Mouse (Mus musculus) midbrain, embryonic 12.5 days (tissue): Measurements from ENCODE around the gene Plin3. TPM values are rescaled to one million over a fixed set of nuclear protein-coding genes. Genes with fewer than 3 reads are reported as not detected.
A peak's percentile ranks its signal among the peaks of the same experiment; 100 is the strongest.

Experiments
- ATAC-seq: fragments of 200-750 bp; cut with Nextera tagmentation; 2 replicates; pipeline ENCODE4 v1.8.0; 2017; ENCODE audit warnings: low read depth, moderate TSS enrichment, moderate library complexity; ENCODE audit not compliant: low FRiP score
- H3K27ac ChIP-seq: fragments of 300-500 bp; sonication (generic); replicated peaks from 2 replicates; pipeline ENCODE4 v1.5.1; 2016; ENCODE audit warnings: mild to moderate bottlenecking
- H3K27me3 ChIP-seq: fragments of 300-500 bp; sonication (generic); 2 replicates; pipeline ENCODE4 v1.6.1; 2016; ENCODE audit warnings: mild to moderate bottlenecking
- H3K36me3 ChIP-seq: fragments of 300-500 bp; sonication (generic); 2 replicates; pipeline ENCODE4 v1.6.1; 2016
- H3K4me1 ChIP-seq: fragments of 300-500 bp; sonication (generic); 2 replicates; pipeline ENCODE4 v1.6.1; 2016
- H3K4me2 ChIP-seq: fragments of 300-500 bp; sonication (generic); replicated peaks from 2 replicates; pipeline ENCODE4 v1.6.1; 2016; ENCODE audit warnings: mild to moderate bottlenecking, moderate library complexity
- H3K4me3 ChIP-seq: fragments of 300-500 bp; sonication (generic); 2 replicates; pipeline ENCODE4 v1.5.1; 2016; ENCODE audit warnings: mild to moderate bottlenecking
- H3K9ac ChIP-seq: fragments of 300-500 bp; sonication (generic); replicated peaks from 2 replicates; pipeline ENCODE4 v1.6.1; 2016; ENCODE audit warnings: mild to moderate bottlenecking, moderate library complexity
- H3K9me3 ChIP-seq: fragments of 300-500 bp; sonication (generic); 2 replicates; pipeline ENCODE4 v1.6.1; 2016; ENCODE audit warnings: mild to moderate bottlenecking
- WGBS: fragments of 180-500 bp; shearing (Covaris S2); methylation state at CpG from one replicate; pipeline ENCODE4 v1.1.7; 2016; 5-methylcytosine and 5-hydroxymethylcytosine counted together
- polyA plus RNA-seq: library from polyadenylated mRNA; unstranded; fragments of >200 nt; fragmentation: Nextera tagmentation; extraction: Ambion mirVana; gene quantifications from 2 replicates; pipeline ENCODE4 v1.2.1, GENCODE M21; 2016

Plin3 gene
- polyA plus RNA-seq, 1 experiment from 2014 or later = 29.0 TPM

- Histone ChIP-seq H3K36me3 (peaks cover 30% of the 10 kb centered on the region), H3K4me3 (no peak overlapping the region), H3K27ac (no peak overlapping the region), H3K9ac (no peak overlapping the region), H3K4me1 (peaks cover 27% of the 10 kb centered on the region), H3K4me2 (no peak overlapping the region), H3K9me3 (no peaks in the 10 kb centered on the region), H3K27me3 (no peaks in the 10 kb centered on the region)
- 70% methylated on average over 3 of the region's 3 CpGs for WGBS
- ATAC-seq = no peak
Observed at GRCm38 (mm10) chr17:56324419-56324818, 31.7 kb upstream of the Plin3 start.

GRCm38 (mm10) chr17:56309191-56309945, 16.7 kb upstream of the Plin3 start:
- Histone ChIP-seq H3K9ac (no peak overlapping the region), H3K27me3 (no peaks in the 10 kb centered on the region), H3K4me3 (no peak overlapping the region), H3K27ac (no peak overlapping the region), H3K4me2 (no peak overlapping the region), H3K4me1 (peaks cover 35% of the 10 kb centered on the region), H3K9me3 (no peaks in the 10 kb centered on the region), H3K36me3 (peaks cover 78% of the 10 kb centered on the region)
- 90% methylated on average over 15 of the region's 15 CpGs for WGBS
- ATAC-seq = no peak

DNA sequence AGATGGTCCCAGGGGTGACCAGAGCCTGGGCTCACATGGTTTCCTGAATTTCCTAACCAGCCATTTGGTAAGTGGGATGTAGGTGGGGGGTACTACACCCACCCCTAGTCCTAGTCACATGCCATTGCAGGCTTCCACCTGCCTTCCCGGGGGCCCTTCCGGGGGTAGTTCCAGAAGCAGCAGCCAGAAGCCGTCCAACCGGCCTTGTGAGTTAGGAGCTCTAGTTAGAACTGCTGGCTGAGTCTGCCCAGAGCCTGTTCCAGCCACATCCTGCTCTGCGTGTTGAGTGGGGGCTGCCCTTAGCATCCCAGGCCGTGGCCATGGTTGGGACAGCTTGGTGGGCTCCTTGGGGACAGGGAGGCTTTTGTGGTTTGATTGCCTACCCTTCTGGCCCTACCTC, 15.4 kb upstream of the Plin3 start:
- peaks cover 41% of the 10 kb centered on the region for H3K4me1 ChIP-seq
- no peak overlapping the region for H3K4me3 ChIP-seq
- H3K36me3 ChIP-seq = peaks cover 66% of the 10 kb centered on the region
- H3K27ac ChIP-seq = 0 out of 2 replicates have a peak overlapping the region, but pooled peaks have one; percentile 15
- no peak for ATAC-seq
- H3K27me3 ChIP-seq = no peaks in the 10 kb centered on the region
- WGBS = 87% methylated on average over 6 of the region's 6 CpGs
- no peak overlapping the region for H3K9ac ChIP-seq
- no peaks in the 10 kb centered on the region for H3K9me3 ChIP-seq
- no peak overlapping the region for H3K4me2 ChIP-seq

DNA sequence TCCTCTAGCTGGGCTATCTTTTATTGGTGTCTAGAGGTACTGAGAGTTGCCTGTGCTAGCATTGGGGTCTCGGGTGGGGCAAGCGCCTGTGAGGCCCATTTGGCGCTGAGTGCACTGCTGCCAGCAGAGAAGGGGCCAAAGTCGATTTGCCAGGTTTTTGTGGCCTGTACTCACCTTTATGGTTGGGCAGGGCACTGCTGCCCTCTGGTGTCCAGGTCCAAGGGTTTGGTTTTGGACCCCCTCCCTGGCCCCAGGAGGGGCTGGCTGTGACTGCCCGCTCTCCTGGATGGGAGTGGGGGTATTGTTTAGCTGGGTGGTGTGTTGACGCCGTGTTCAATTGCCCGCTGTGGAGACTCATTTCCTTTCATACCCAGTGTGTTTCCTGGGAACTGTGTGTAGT, 13.2 kb upstream of the Plin3 start:
- H3K36me3 ChIP-seq = peaks cover 45% of the 10 kb centered on the region

GRCm38 (mm10) chr17:56305156-56305555, 12.5 kb upstream of the Plin3 start:
- Histone ChIP-seq H3K9me3 (no peaks in the 10 kb centered on the region), H3K4me1 (peaks cover 49% of the 10 kb centered on the region), H3K4me2 (peak overlapping the region; percentile 93), H3K9ac (peak overlapping the region; percentile 72), H3K27me3 (no peaks in the 10 kb centered on the region), H3K27ac (peak overlapping the region; percentile 54; the same call in 1 of the 2 replicates), H3K36me3 (peaks cover 38% of the 10 kb centered on the region), H3K4me3 (peak overlapping the region; percentile 85)
- WGBS = 26% methylated on average over 9 of the region's 9 CpGs
- no peak for ATAC-seq

More for the DNA sequence above, 13.2 kb upstream of the Plin3 start:
- Histone ChIP-seq H3K27me3 (no peaks in the 10 kb centered on the region), H3K4me2 (peak overlapping the region; percentile 93), H3K4me1 (peaks cover 49% of the 10 kb centered on the region), H3K9me3 (no peaks in the 10 kb centered on the region), H3K4me3 (peak overlapping the region; percentile 85), H3K27ac (0 out of 2 replicates have a peak overlapping the region, but pooled peaks have one; percentile 54), H3K9ac (peak overlapping the region; percentile 72; the same call in 1 of the 2 replicates)
- no peak for ATAC-seq
- WGBS = 69% methylated on average over 8 of the region's 8 CpGs

GRCm38 (mm10) chr17:56304718-56305117, 12.0 kb upstream of the Plin3 start:
- H3K4me3 ChIP-seq = peak overlapping the region; percentile 85
- WGBS = 17% methylated on average over 11 of the region's 11 CpGs
- H3K9me3 ChIP-seq = no peaks in the 10 kb centered on the region
- ATAC-seq = no peak
- H3K27me3 ChIP-seq = no peaks in the 10 kb centered on the region
- H3K4me1 ChIP-seq = peaks cover 49% of the 10 kb centered on the region
- peak overlapping the region; percentile 54 for H3K27ac ChIP-seq
- H3K9ac ChIP-seq = peak overlapping the region; percentile 72
- H3K36me3 ChIP-seq = peaks cover 34% of the 10 kb centered on the region
- H3K4me2 ChIP-seq = peak overlapping the region; percentile 93

- peak; percentile 92 for ATAC-seq
- H3K4me1 ChIP-seq = peaks cover 49% of the 10 kb centered on the region
- H3K27me3 ChIP-seq = no peaks in the 10 kb centered on the region
- peaks cover 27% of the 10 kb centered on the region for H3K36me3 ChIP-seq
- no peaks in the 10 kb centered on the region for H3K9me3 ChIP-seq
- peak overlapping the region; percentile 72 for H3K9ac ChIP-seq
- peak overlapping the region; percentile 65 for H3K27ac ChIP-seq
- under 1% methylated on average over 60 of the region's 68 CpGs for WGBS
- peak overlapping the region; percentile 85 for H3K4me3 ChIP-seq
- H3K4me2 ChIP-seq = peak overlapping the region; percentile 93
Observed at GRCm38 (mm10) chr17:56303847-56304586, 11.3 kb upstream of the Plin3 start.

DNA sequence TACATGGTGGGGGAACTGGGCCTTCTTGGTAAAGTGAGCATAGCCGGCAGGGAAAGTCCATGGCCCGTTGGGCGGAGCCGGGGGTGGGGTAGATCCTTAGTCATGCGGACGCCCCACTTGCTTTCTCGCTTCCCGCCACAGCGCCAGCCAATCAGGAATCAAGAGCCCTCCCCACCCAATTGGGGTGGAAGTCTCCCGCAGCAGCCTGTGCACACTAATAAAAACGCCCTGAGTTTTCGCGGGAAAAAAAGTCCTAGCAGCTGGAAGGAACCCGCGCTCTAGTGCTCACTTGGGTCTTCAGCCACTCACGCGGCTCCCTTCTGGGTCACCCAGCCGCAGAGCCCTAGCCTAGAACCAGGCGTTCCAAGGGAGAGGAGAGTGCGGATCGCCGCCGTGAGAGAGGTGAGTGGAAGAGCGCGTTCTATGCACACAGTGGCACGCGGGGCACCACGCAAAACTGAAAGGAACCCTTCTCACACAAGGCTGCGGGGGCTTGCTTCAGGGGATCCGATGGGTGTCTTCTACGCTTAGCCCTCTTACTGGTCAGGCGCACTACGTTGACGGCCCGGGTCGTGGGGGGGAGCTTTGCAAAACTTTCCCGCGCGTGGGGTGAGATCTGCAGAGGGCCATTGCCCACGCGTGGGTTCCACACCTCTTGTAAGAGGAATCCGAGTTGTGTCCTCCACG, 10.6 kb upstream of the Plin3 start, which contains the start of gene Uhrf1:
TSS of gene Uhrf1 (plus strand) at position 162 of the 687 bp plus-strand sequence.
- peak; percentile 61 for ATAC-seq
- Histone ChIP-seq H3K4me1 (peaks cover 49% of the 10 kb centered on the region), H3K4me3 (peak within 1 kb of the TSS; percentile 85), H3K36me3 (peaks cover 21% of the 10 kb centered on the region), H3K27me3 (no peaks in the 10 kb centered on the region), H3K9ac (peak within 1 kb of the TSS; percentile 72), H3K4me2 (peak within 1 kb of the TSS; percentile 93), H3K27ac (peak within 1 kb of the TSS; percentile 65), H3K9me3 (no peaks in the 10 kb centered on the region)
- WGBS = under 1% methylated on average over 43 of the region's 43 CpGs

GRCm38 (mm10) chr17:56302363-56302996, 9.8 kb upstream of the Plin3 start:
- peak overlapping the region; percentile 72; the same call in 1 of the 2 replicates for H3K9ac ChIP-seq
- H3K4me2 ChIP-seq = peak overlapping the region; percentile 93
- peak overlapping the region; percentile 65 for H3K27ac ChIP-seq
- peak overlapping the region; percentile 85; the same call in 1 of the 2 replicates for H3K4me3 ChIP-seq
- WGBS = 20% methylated on average over 13 of the region's 13 CpGs
- peaks cover 16% of the 10 kb centered on the region for H3K36me3 ChIP-seq
- H3K27me3 ChIP-seq = no peaks in the 10 kb centered on the region
- H3K9me3 ChIP-seq = no peaks in the 10 kb centered on the region
- H3K4me1 ChIP-seq = peaks cover 45% of the 10 kb centered on the region
- no peak; the same call in none of the 2 replicates for ATAC-seq

DNA sequence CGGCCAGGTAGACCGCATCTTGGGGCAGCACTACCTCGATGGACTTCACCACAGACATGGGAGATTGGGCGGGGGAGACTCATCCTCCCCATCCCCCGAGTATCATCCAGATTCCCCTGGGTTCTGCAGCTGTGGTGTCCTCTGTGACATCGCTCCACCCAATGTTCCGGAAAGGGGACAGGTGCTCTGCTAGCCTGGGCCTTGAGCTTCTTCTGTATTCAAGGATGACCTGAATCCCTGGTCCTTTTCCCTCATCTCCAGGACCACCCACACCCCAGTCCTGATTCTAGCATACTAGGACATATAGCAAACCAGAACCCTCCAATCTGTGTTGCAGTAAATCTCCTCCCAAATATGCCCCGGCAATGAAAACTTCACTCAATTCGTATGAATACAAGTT, 7.5 kb upstream of the Plin3 start, which contains the start of gene Arrdc5:
TSS of gene Arrdc5 (minus strand) at position 101 of the 400 bp plus-strand sequence.
- no peak for ATAC-seq
- Histone ChIP-seq H3K27ac (no peak within 1 kb of the TSS), H3K4me2 (no peak within 1 kb of the TSS), H3K9me3 (no peaks in the 10 kb centered on the region), H3K9ac (no peak within 1 kb of the TSS), H3K4me1 (peaks cover 23% of the 10 kb centered on the region), H3K27me3 (no peaks in the 10 kb centered on the region), H3K36me3 (0 out of 2 replicates have a peak, but pooled peaks cover under 1% of the 10 kb centered on the region), H3K4me3 (no peak within 1 kb of the TSS)
- WGBS = 91% methylated on average over 9 of the region's 9 CpGs

DNA sequence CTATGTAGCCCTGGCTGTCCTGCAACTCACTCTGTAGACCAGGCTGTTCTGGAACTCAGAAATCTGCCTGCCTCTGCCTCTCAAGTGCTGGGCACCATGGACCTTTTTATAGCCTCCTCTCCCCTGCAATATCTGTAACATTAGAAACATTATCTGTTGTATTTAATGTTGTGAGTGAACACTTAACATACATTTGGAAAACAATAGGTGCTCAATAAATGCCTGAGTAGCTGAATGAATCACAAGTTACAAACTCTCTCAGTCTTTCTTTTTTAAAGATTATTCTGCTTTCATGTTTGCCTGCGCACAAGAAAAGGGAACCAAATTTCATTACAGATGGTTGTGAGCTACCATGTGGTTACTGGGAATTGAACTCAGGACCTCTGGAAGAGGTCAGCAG, 5.6 kb upstream of the Plin3 start:
- no peak overlapping the region for H3K27ac ChIP-seq
- H3K27me3 ChIP-seq = no peaks in the 10 kb centered on the region
- H3K4me1 ChIP-seq = peaks cover 10% of the 10 kb centered on the region
- H3K36me3 ChIP-seq = no peaks in the 10 kb centered on the region
- 95% methylated on average over 1 of the region's 1 CpGs for WGBS
- no peaks in the 10 kb centered on the region for H3K9me3 ChIP-seq
- ATAC-seq = no peak
- H3K4me2 ChIP-seq = no peak overlapping the region
- no peak overlapping the region for H3K9ac ChIP-seq
- H3K4me3 ChIP-seq = no peak overlapping the region
